Mouse (Mus musculus) G1E (cell line): Measurements from ENCODE around the gene Psd. TPM values are rescaled to one million over a fixed set of nuclear protein-coding genes. Genes with fewer than 3 reads are reported as not detected.

Experiments used
- ATAC-seq: 2 replicates; pipeline ENCODE4 v1.8.0; 2016; ENCODE audit warnings: mild to moderate bottlenecking; ENCODE audit not compliant: insufficient number of reproducible peaks, poor library complexity, low FRiP score, severe bottlenecking; ENCODE audit errors: extremely low read depth
- DNase-seq: peaks from one replicate; pipeline ENCODE4 v3.0.0; 2012; ENCODE audit warnings: low spot score
- H3K27me3 ChIP-seq: 2 replicates; pipeline ENCODE4 v1.6.1; 2012; ENCODE audit warnings: mild to moderate bottlenecking, low read length, inconsistent platforms; ENCODE audit not compliant: insufficient read depth
- H3K36me3 ChIP-seq: replicated peaks from 2 replicates; pipeline ENCODE3; 2012; ENCODE audit warnings: mild to moderate bottlenecking, inconsistent platforms
- H3K4me1 ChIP-seq: 2 replicates; pipeline ENCODE4 v1.6.1; 2012; ENCODE audit warnings: low read depth, low read length, inconsistent platforms, mixed read lengths; ENCODE audit not compliant: insufficient read depth
- H3K4me3 ChIP-seq: 2 replicates; pipeline ENCODE4 v1.5.1; 2012; ENCODE audit warnings: low read depth, mild to moderate bottlenecking, inconsistent platforms, low read length, moderate library complexity, mixed read lengths
- H3K9me3 ChIP-seq: replicated peaks from 2 replicates; pipeline ENCODE4 v1.6.1; 2012; ENCODE audit warnings: inconsistent platforms
- CTCF ChIP-seq: IDR thresholded peaks from 2 replicates; pipeline ENCODE4 v1.5.1; 2012; ENCODE audit warnings: low read depth, low read length, inconsistent platforms, mixed read lengths
- GATA1 ChIP-seq: IDR thresholded peaks from 2 replicates; pipeline ENCODE4 v1.6.1; 2012; ENCODE audit warnings: borderline replicate concordance, low read length, inconsistent platforms, mixed read lengths
- GATA2 ChIP-seq: IDR thresholded peaks from 2 replicates; pipeline ENCODE4 v1.6.1; 2012; ENCODE audit warnings: low read depth, low read length, inconsistent platforms, borderline replicate concordance
- POLR2AphosphoS5 ChIP-seq: IDR thresholded peaks from 2 replicates; pipeline ENCODE4 v1.6.1; 2012; ENCODE audit warnings: low read depth, low read length, inconsistent platforms; ENCODE audit not compliant: insufficient replicate concordance
- TAL1 ChIP-seq: conservative IDR thresholded peaks from 2 replicates; pipeline ENCODE4 v1.6.1; 2012; ENCODE audit warnings: low read depth, low read length, inconsistent platforms, mixed read lengths
- polyA plus RNA-seq: library from polyadenylated mRNA; stranded (reverse); fragments of >175 nt; gene quantifications from 2 replicates; pipeline ENCODE4 v1.2.3, GENCODE M21; 2012
- total RNA-seq, 2 experiments: library from RNA; stranded (forward) in 1 of 2; stranded (reverse) in 1 of 2; fragments of 200-1000 nt in 1 of 2; fragments of >200 nt in 1 of 2; fragmentation: Nextera tagmentation in 1 of 2; gene quantifications; 2 replicates each; pipeline ENCODE4 v1.2.3; 2014 to 2017

Gene Psd
- total and polyA plus RNA-seq, 3 experiments = 0.41 to 1.1 TPM; not detected in 1

- no peak for ATAC-seq
- H3K4me1 ChIP-seq = peaks cover 63% of the 10 kb centered on the region
- DNase-seq = no peak
- TF ChIP-seq TAL1 = no peak
- no peak for TF ChIP-seq GATA2
- TF ChIP-seq POLR2AphosphoS5 = no peak
- no peak for TF ChIP-seq GATA1
- no peak for TF ChIP-seq CTCF
- H3K36me3 ChIP-seq = no peaks in the 10 kb centered on the region
- no peak overlapping the region for H3K4me3 ChIP-seq
- H3K27me3 ChIP-seq = peaks cover 77% of the 10 kb centered on the region
- H3K9me3 ChIP-seq = no peaks in the 10 kb centered on the region
Measured at GRCm38 (mm10) chr19:46323716-46324115, 3.2 kb downstream of the Psd start.

- H3K4me1 ChIP-seq = peaks cover 62% of the 10 kb centered on the region
- peaks cover 3% of the 10 kb centered on the region; the same call in 1 of the 2 replicates for H3K9me3 ChIP-seq
- no peaks in the 10 kb centered on the region for H3K36me3 ChIP-seq
- ATAC-seq (no peak), DNase-seq (no peak)
- TF ChIP-seq TAL1 (no peak), CTCF (no peak), POLR2AphosphoS5 (no peak), GATA1 (no peak), GATA2 (no peak)
- no peak overlapping the region for H3K4me3 ChIP-seq
- H3K27me3 ChIP-seq = peaks cover 83% of the 10 kb centered on the region
Measured at GRCm38 (mm10) chr19:46322996-46323572, 3.9 kb downstream of the Psd start.

- no peak for ATAC-seq
- no peak for DNase-seq
- Histone ChIP-seq H3K9me3 (peaks cover 8% of the 10 kb centered on the region), H3K4me1 (peaks cover 60% of the 10 kb centered on the region), H3K27me3 (peaks cover 88% of the 10 kb centered on the region), H3K4me3 (no peak overlapping the region), H3K36me3 (no peaks in the 10 kb centered on the region)
- TF ChIP-seq POLR2AphosphoS5 = no peak
- TF ChIP-seq CTCF = no peak
- no peak for TF ChIP-seq TAL1
- TF ChIP-seq GATA1 = no peak
- TF ChIP-seq GATA2 = no peak
Measured at GRCm38 (mm10) chr19:46322144-46322995, 4.6 kb downstream of the Psd start.

- Histone ChIP-seq H3K4me3 (no peak overlapping the region), H3K36me3 (no peaks in the 10 kb centered on the region), H3K27me3 (peaks cover 86% of the 10 kb centered on the region), H3K4me1 (peaks cover 60% of the 10 kb centered on the region), H3K9me3 (peaks cover 11% of the 10 kb centered on the region)
- DNase-seq (no peak), ATAC-seq (no peak)
- no peak for TF ChIP-seq TAL1
- TF ChIP-seq POLR2AphosphoS5 = no peak
- TF ChIP-seq GATA1 = no peak
- no peak for TF ChIP-seq GATA2
- no peak for TF ChIP-seq CTCF
Measured at GRCm38 (mm10) chr19:46321101-46321943, 5.6 kb downstream of the Psd start.

- TF ChIP-seq GATA1 = no peak
- TF ChIP-seq POLR2AphosphoS5 = no peak
- TF ChIP-seq CTCF = no peak
- TF ChIP-seq GATA2 = no peak
- TF ChIP-seq TAL1 = no peak
- Histone ChIP-seq H3K36me3 (no peaks in the 10 kb centered on the region), H3K27me3 (peaks cover 80% of the 10 kb centered on the region), H3K9me3 (peaks cover 11% of the 10 kb centered on the region), H3K4me3 (no peak overlapping the region), H3K4me1 (peaks cover 70% of the 10 kb centered on the region)
- DNase-seq (no peak), ATAC-seq (no peak)
Measured at GRCm38 (mm10) chr19:46320076-46320785, 6.7 kb downstream of the Psd start.
